Mouse (Mus musculus) ES-Bruce4 (cell line): ENCODE measurements around the gene Kcnmb1. TPM values are rescaled to one million over a fixed set of nuclear protein-coding genes. Genes with fewer than 3 reads are reported as not detected.

Source experiments
- H3K27ac ChIP-seq: 2 replicates; pipeline ENCODE4 v1.5.1; 2012; ENCODE audit warnings: low read length, inconsistent platforms; ENCODE audit not compliant: insufficient read depth
- H3K27me3 ChIP-seq: 2 replicates; pipeline ENCODE4 v1.6.1; 2012; ENCODE audit warnings: mild to moderate bottlenecking, low read length, inconsistent platforms; ENCODE audit not compliant: control insufficient read depth, poor library complexity, insufficient read depth, severe bottlenecking
- H3K36me3 ChIP-seq: 2 replicates; pipeline ENCODE4 v1.6.1; 2012; ENCODE audit warnings: inconsistent platforms, mild to moderate bottlenecking, low read length, moderate library complexity; ENCODE audit not compliant: control insufficient read depth, poor library complexity, insufficient read depth, severe bottlenecking
- H3K4me1 ChIP-seq: one replicate; pipeline ENCODE4 v1.8.1; 2011; ENCODE audit warnings: low read length; ENCODE audit not compliant: control insufficient read depth, insufficient read depth
- H3K4me3 ChIP-seq: 2 replicates; pipeline ENCODE4 v1.5.1; 2011; ENCODE audit warnings: low read depth, mild to moderate bottlenecking, low read length
- H3K9ac ChIP-seq: 2 replicates; pipeline ENCODE4 v1.6.1; 2012; ENCODE audit warnings: low read depth, mild to moderate bottlenecking, inconsistent platforms; ENCODE audit not compliant: poor library complexity, severe bottlenecking
- H3K9me3 ChIP-seq: replicated peaks from 2 replicates; pipeline ENCODE4 v1.6.1; 2012; ENCODE audit warnings: mild to moderate bottlenecking, low read length, inconsistent platforms; ENCODE audit not compliant: control insufficient read depth, poor library complexity, insufficient read depth, severe bottlenecking
- CTCF ChIP-seq: IDR thresholded peaks from one replicate; pipeline ENCODE4 v1.8.1; 2011; ENCODE audit warnings: low read depth, low read length
- EP300 ChIP-seq: IDR thresholded peaks from 2 replicates; pipeline ENCODE4 v1.6.1; 2011; ENCODE audit warnings: low read depth, low read length; ENCODE audit not compliant: insufficient read depth
- POLR2A ChIP-seq: IDR thresholded peaks from one replicate; pipeline ENCODE4 v1.8.1; 2011; ENCODE audit warnings: low read length; ENCODE audit not compliant: insufficient read depth
- polyA plus RNA-seq: library from polyadenylated mRNA; stranded (reverse); fragments of >200 nt; gene quantifications from 2 replicates; pipeline ENCODE4 v1.2.4, GENCODE M21; 2011; ENCODE audit warnings: low read depth; ENCODE audit not compliant: missing spikeins, insufficient read depth, insufficient read length

The Kcnmb1 gene
- polyA plus RNA-seq, result not detected in 2 replicates

GRCm38 (mm10) chr11:33962688-33963407 lies at the start of gene Kcnmb1:
TSS of gene Kcnmb1 (plus strand) at chr11:33963013.
- Histone ChIP-seq H3K4me3 (no peak within 1 kb of the TSS), H3K27ac (no peak within 1 kb of the TSS), H3K9me3 (no peaks in the 10 kb centered on the region), H3K9ac (no peak within 1 kb of the TSS), H3K4me1 (no peaks in the 10 kb centered on the region), H3K36me3 (no peaks in the 10 kb centered on the region), H3K27me3 (no peaks in the 10 kb centered on the region)
- TF ChIP-seq POLR2A, result no peak
- TF ChIP-seq EP300, result no peak
- TF ChIP-seq CTCF, result no peak

GRCm38 (mm10) chr11:33913061-33913460 lies 49.8 kb upstream of the Kcnmb1 start:
- H3K4me3 ChIP-seq, result no peak overlapping the region
- H3K27me3 ChIP-seq, result no peaks in the 10 kb centered on the region
- no peaks in the 10 kb centered on the region for H3K36me3 ChIP-seq
- H3K9ac ChIP-seq, result no peak overlapping the region
- TF ChIP-seq POLR2A, result no peak
- no peak for TF ChIP-seq EP300
- TF ChIP-seq CTCF, result no peak
- H3K9me3 ChIP-seq, result no peaks in the 10 kb centered on the region
- H3K27ac ChIP-seq, result no peak overlapping the region
- H3K4me1 ChIP-seq, result no peaks in the 10 kb centered on the region

- Histone ChIP-seq H3K4me3 (no peak overlapping the region), H3K27ac (no peak overlapping the region), H3K9me3 (no peaks in the 10 kb centered on the region), H3K36me3 (no peaks in the 10 kb centered on the region), H3K27me3 (no peaks in the 10 kb centered on the region), H3K4me1 (no peaks in the 10 kb centered on the region), H3K9ac (no peak overlapping the region)
- TF ChIP-seq CTCF, result no peak
- no peak for TF ChIP-seq POLR2A
- TF ChIP-seq EP300, result no peak
Observed at GRCm38 (mm10) chr11:33914216-33914615, 48.6 kb upstream of the Kcnmb1 start.

- no peak for TF ChIP-seq POLR2A
- TF ChIP-seq EP300, result no peak
- TF ChIP-seq CTCF, result peak; percentile 88
- Histone ChIP-seq H3K36me3 (no peaks in the 10 kb centered on the region), H3K4me3 (no peak overlapping the region), H3K9ac (no peak overlapping the region), H3K27me3 (no peaks in the 10 kb centered on the region), H3K9me3 (no peaks in the 10 kb centered on the region), H3K27ac (no peak overlapping the region), H3K4me1 (no peaks in the 10 kb centered on the region)
Observed at GRCm38 (mm10) chr11:33917574-33917973, 45.2 kb upstream of the Kcnmb1 start.

- Histone ChIP-seq H3K36me3 (no peaks in the 10 kb centered on the region), H3K27me3 (no peaks in the 10 kb centered on the region), H3K4me3 (no peak overlapping the region), H3K9ac (no peak overlapping the region), H3K27ac (no peak overlapping the region), H3K9me3 (no peaks in the 10 kb centered on the region), H3K4me1 (no peaks in the 10 kb centered on the region)
- TF ChIP-seq CTCF (no peak), POLR2A (no peak), EP300 (no peak)
Observed at GRCm38 (mm10) chr11:33918424-33918823, 44.4 kb upstream of the Kcnmb1 start.

GRCm38 (mm10) chr11:33919826-33920225 lies 43.0 kb upstream of the Kcnmb1 start:
- H3K4me3 ChIP-seq, result no peak overlapping the region
- no peaks in the 10 kb centered on the region for H3K4me1 ChIP-seq
- TF ChIP-seq CTCF (no peak), EP300 (no peak), POLR2A (no peak)

More at GRCm38 (mm10) chr11:33919826-33920225, 43.0 kb upstream of the Kcnmb1 start:
- Histone ChIP-seq H3K9ac (no peak overlapping the region), H3K9me3 (no peaks in the 10 kb centered on the region), H3K36me3 (no peaks in the 10 kb centered on the region), H3K27ac (no peak overlapping the region), H3K27me3 (no peaks in the 10 kb centered on the region)
